Mouse (Mus musculus): ENCODE data around the gene Vmn2r118. TPM values are rescaled to one million over a fixed set of nuclear protein-coding genes. Genes with fewer than 3 reads are reported as not detected.

Vmn2r118 gene
- total RNA-seq (2023), result not detected in 4 replicates

GRCm38 (mm10) chr17:55625092-55625491, at the start of gene Vmn2r118:
Gene Vmn2r118 (minus strand): TSS chr17:55625192.

Other genes starting within 250 kb of the Vmn2r118 start
- not detected in 4 replicates for gene St6gal2, start 179.8 kb downstream of the Vmn2r118 start, total RNA-seq (2023)
- gene Pot1b, start 87.4 kb upstream of the Vmn2r118 start, total RNA-seq (2023), result 30.8 to 37.3 TPM (median 36.3 TPM) in 4 replicates
- 0.92 to 2.0 TPM (median 1.4 TPM) in 4 replicates for gene Adgre4, start 124.8 kb upstream of the Vmn2r118 start, total RNA-seq (2023)